Mouse (Mus musculus) embryonic facial prominence, embryonic 11.5 days (tissue): ENCODE measurements around the gene Hecw2. TPM values are rescaled to one million over a fixed set of nuclear protein-coding genes. Genes with fewer than 3 reads are reported as not detected.

Experiments used
- ATAC-seq: fragments of 200-750 bp; cut with Nextera tagmentation; replicated peaks from 2 replicates; pipeline ENCODE4 v1.8.0; 2017; ENCODE audit warnings: low read depth; ENCODE audit not compliant: insufficient number of reproducible peaks, low FRiP score, low TSS enrichment
- DNase-seq: peaks from one replicate; pipeline ENCODE4 v3.0.0-alpha.2; 2015; ENCODE audit warnings: low spot score
- H3K27ac ChIP-seq: fragments of 300-500 bp; sonication (generic); replicated peaks from 2 replicates; pipeline ENCODE4 v1.5.1; 2014; ENCODE audit warnings: mild to moderate bottlenecking, low read depth, low read length, control low read depth
- H3K27me3 ChIP-seq: fragments of 300-500 bp; sonication (generic); 2 replicates; pipeline ENCODE4 v1.6.1; 2014; ENCODE audit warnings: mild to moderate bottlenecking, low read length, moderate library complexity, mixed read lengths; ENCODE audit not compliant: control insufficient read depth, insufficient read depth
- H3K36me3 ChIP-seq: fragments of 300-500 bp; sonication (generic); replicated peaks from 2 replicates; pipeline ENCODE4 v1.6.1; 2014; ENCODE audit warnings: low read depth, mild to moderate bottlenecking, low read length, moderate library complexity, mixed read lengths; ENCODE audit not compliant: control insufficient read depth, insufficient read depth
- H3K4me1 ChIP-seq: fragments of 300-500 bp; sonication (generic); 2 replicates; pipeline ENCODE4 v1.6.1; 2014; ENCODE audit warnings: low read length, mixed read lengths; ENCODE audit not compliant: control insufficient read depth, insufficient read depth
- H3K4me2 ChIP-seq: fragments of 300-500 bp; sonication (generic); 2 replicates; pipeline ENCODE4 v1.6.1; 2014; ENCODE audit warnings: low read depth, mild to moderate bottlenecking, control low read depth, low read length, moderate library complexity
- H3K4me3 ChIP-seq: fragments of 300-500 bp; sonication (generic); 2 replicates; pipeline ENCODE4 v1.5.1; 2014; ENCODE audit warnings: low read depth, low read length, control low read depth
- H3K9ac ChIP-seq: fragments of 300-500 bp; sonication (generic); replicated peaks from 2 replicates; pipeline ENCODE4 v1.6.1; 2014; ENCODE audit warnings: mild to moderate bottlenecking, control low read depth, low read length
- H3K9me3 ChIP-seq: fragments of 300-500 bp; sonication (generic); replicated peaks from 2 replicates; pipeline ENCODE4 v1.6.1; 2016; ENCODE audit warnings: mild to moderate bottlenecking, low read length, inconsistent platforms, mixed read lengths; ENCODE audit not compliant: control insufficient read depth
- WGBS: fragments of 180-500 bp; shearing (Covaris S2); extraction: QIAGEN DNeasy Blood & Tissue Kit; methylation state at CpG from one replicate; pipeline ENCODE4 v1.1.7; 2014; 5-methylcytosine and 5-hydroxymethylcytosine counted together
- polyA plus RNA-seq: library from polyadenylated mRNA; unstranded; fragments of >200 nt; fragmentation: Nextera tagmentation; extraction: Ambion mirVana; gene quantifications from 2 replicates; pipeline ENCODE4 v1.2.1, GENCODE M21; 2014

Gene Hecw2
- polyA plus RNA-seq, 1 experiment from 2014 or later = 2.7 TPM

GRCm38 (mm10) chr1:53838182-53838859, 356.6 kb downstream of the Hecw2 start:
- no peak overlapping the region for H3K27ac ChIP-seq
- no peaks in the 10 kb centered on the region for H3K27me3 ChIP-seq
- DNase-seq = no peak
- H3K9ac ChIP-seq = no peak overlapping the region
- 92% methylated on average over 8 of the region's 8 CpGs for WGBS
- no peaks in the 10 kb centered on the region for H3K36me3 ChIP-seq
- no peak overlapping the region for H3K4me3 ChIP-seq
- no peak overlapping the region for H3K4me2 ChIP-seq
- no peaks in the 10 kb centered on the region for H3K9me3 ChIP-seq
- H3K4me1 ChIP-seq = no peaks in the 10 kb centered on the region
- no peak for ATAC-seq

GRCm38 (mm10) chr1:53830286-53830685, 364.7 kb downstream of the Hecw2 start:
- DNase-seq = no peak
- WGBS = 86% methylated on average over 5 of the region's 5 CpGs
- Histone ChIP-seq H3K27me3 (no peaks in the 10 kb centered on the region), H3K4me2 (no peak overlapping the region), H3K9ac (no peak overlapping the region), H3K4me1 (no peaks in the 10 kb centered on the region), H3K9me3 (no peaks in the 10 kb centered on the region), H3K4me3 (no peak overlapping the region), H3K27ac (no peak overlapping the region), H3K36me3 (no peaks in the 10 kb centered on the region)
- ATAC-seq = no peak

GRCm38 (mm10) chr1:53829089-53829488, 365.9 kb downstream of the Hecw2 start:
- Histone ChIP-seq H3K9me3 (no peaks in the 10 kb centered on the region), H3K9ac (no peak overlapping the region), H3K4me3 (no peak overlapping the region), H3K4me1 (no peaks in the 10 kb centered on the region), H3K4me2 (no peak overlapping the region), H3K36me3 (no peaks in the 10 kb centered on the region), H3K27me3 (no peaks in the 10 kb centered on the region), H3K27ac (no peak overlapping the region)
- WGBS = 85% methylated on average over 9 of the region's 9 CpGs
- ATAC-seq (no peak), DNase-seq (no peak)

GRCm38 (mm10) chr1:53824446-53825337, 370.3 kb downstream of the Hecw2 start:
- H3K4me1 ChIP-seq = 0 out of 2 replicates have a peak, but pooled peaks cover 2% of the 10 kb centered on the region
- no peaks in the 10 kb centered on the region for H3K9me3 ChIP-seq
- no peak overlapping the region for H3K4me2 ChIP-seq
- no peaks in the 10 kb centered on the region for H3K36me3 ChIP-seq
- ATAC-seq (no peak), DNase-seq (no peak)
- WGBS = 84% methylated on average over 9 of the region's 9 CpGs
- no peaks in the 10 kb centered on the region for H3K27me3 ChIP-seq
- H3K27ac ChIP-seq = no peak overlapping the region
- H3K9ac ChIP-seq = no peak overlapping the region
- no peak overlapping the region for H3K4me3 ChIP-seq

GRCm38 (mm10) chr1:53823687-53824445, 371.1 kb downstream of the Hecw2 start:
- H3K27me3 ChIP-seq = no peaks in the 10 kb centered on the region
- 0 out of 2 replicates have a peak, but pooled peaks cover 2% of the 10 kb centered on the region for H3K4me1 ChIP-seq
- DNase-seq (peak; percentile 82), ATAC-seq (peak; percentile 83)
- H3K4me2 ChIP-seq = peak overlapping the region; percentile 44
- H3K4me3 ChIP-seq = no peak overlapping the region
- no peaks in the 10 kb centered on the region for H3K9me3 ChIP-seq
- H3K36me3 ChIP-seq = no peaks in the 10 kb centered on the region
- no peak overlapping the region for H3K27ac ChIP-seq
- no peak overlapping the region for H3K9ac ChIP-seq
- 8% methylated on average over 10 of the region's 10 CpGs for WGBS

GRCm38 (mm10) chr1:53821983-53822382, 373.0 kb downstream of the Hecw2 start:
- Histone ChIP-seq H3K27me3 (no peaks in the 10 kb centered on the region), H3K27ac (no peak overlapping the region), H3K9ac (no peak overlapping the region), H3K4me2 (no peak overlapping the region), H3K4me1 (0 out of 2 replicates have a peak, but pooled peaks cover 2% of the 10 kb centered on the region), H3K9me3 (no peaks in the 10 kb centered on the region), H3K4me3 (no peak overlapping the region), H3K36me3 (no peaks in the 10 kb centered on the region)
- ATAC-seq = no peak
- no peak for DNase-seq

- Histone ChIP-seq H3K4me3 (no peak overlapping the region), H3K27ac (no peak overlapping the region), H3K4me2 (no peak overlapping the region), H3K9me3 (no peaks in the 10 kb centered on the region), H3K27me3 (no peaks in the 10 kb centered on the region), H3K36me3 (no peaks in the 10 kb centered on the region), H3K9ac (no peak overlapping the region), H3K4me1 (0 out of 2 replicates have a peak, but pooled peaks cover 2% of the 10 kb centered on the region)
- DNase-seq = no peak
- ATAC-seq = no peak
- WGBS = 81% methylated on average over 5 of the region's 5 CpGs
Measured at GRCm38 (mm10) chr1:53820041-53820632, 374.8 kb downstream of the Hecw2 start.
